Mouse (Mus musculus) urinary bladder, postnatal 4 days (tissue): Measurements from ENCODE around the gene Osgin1.
A peak's percentile ranks its signal among the peaks of the same experiment; 100 is the strongest.

Experiments used
- DNase-seq, 2 experiments: peaks; one replicate each; pipeline ENCODE4 v3.0.0; 2021 to 2022; ENCODE audit warnings: low spot score in 2 of 2

Gene Osgin1

GRCm38 (mm10) chr8:119423631-119424141 lies 10.2 kb upstream of the Osgin1 start:
- no peak for DNase-seq

- no peak for DNase-seq
Measured at GRCm38 (mm10) chr8:119424199-119424733, 9.7 kb upstream of the Osgin1 start.

- DNase-seq = no peak
Measured at GRCm38 (mm10) chr8:119424740-119425139, 9.2 kb upstream of the Osgin1 start.

GRCm38 (mm10) chr8:119425533-119425932 lies 8.4 kb upstream of the Osgin1 start:
- DNase-seq = peak in 1 of 2 experiments; percentile 53

- no peak for DNase-seq
Measured at GRCm38 (mm10) chr8:119426069-119426735, 7.7 kb upstream of the Osgin1 start.

- no peak for DNase-seq
Measured at GRCm38 (mm10) chr8:119427634-119428349, 6.1 kb upstream of the Osgin1 start.

- DNase-seq = no peak
Measured at GRCm38 (mm10) chr8:119428350-119428740, 5.6 kb upstream of the Osgin1 start.

- DNase-seq = no peak
Measured at GRCm38 (mm10) chr8:119428766-119429327, 5.1 kb upstream of the Osgin1 start.

- no peak for DNase-seq
Measured at GRCm38 (mm10) chr8:119429552-119429951, 4.4 kb upstream of the Osgin1 start.

DNA sequence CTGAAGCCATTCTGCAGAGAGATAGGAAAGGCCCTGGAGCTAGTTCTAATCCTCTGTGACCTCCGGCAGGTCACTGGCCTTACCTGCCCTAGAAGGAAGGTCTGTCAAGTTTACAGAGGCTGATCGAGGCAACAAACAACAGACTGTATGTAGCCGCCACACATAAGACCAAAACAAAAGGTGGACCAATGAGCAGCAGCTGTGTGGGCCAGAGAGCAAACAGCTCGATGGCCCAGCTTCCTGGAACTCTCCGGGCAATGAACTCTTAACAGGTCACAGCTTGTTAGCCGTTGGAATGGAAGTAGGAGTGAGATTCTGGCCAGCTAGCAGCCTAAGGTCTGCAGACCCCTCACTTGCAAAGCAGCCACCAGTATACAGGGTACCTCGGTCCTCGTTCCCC lies 3.7 kb upstream of the Osgin1 start:
- no peak for DNase-seq

DNA sequence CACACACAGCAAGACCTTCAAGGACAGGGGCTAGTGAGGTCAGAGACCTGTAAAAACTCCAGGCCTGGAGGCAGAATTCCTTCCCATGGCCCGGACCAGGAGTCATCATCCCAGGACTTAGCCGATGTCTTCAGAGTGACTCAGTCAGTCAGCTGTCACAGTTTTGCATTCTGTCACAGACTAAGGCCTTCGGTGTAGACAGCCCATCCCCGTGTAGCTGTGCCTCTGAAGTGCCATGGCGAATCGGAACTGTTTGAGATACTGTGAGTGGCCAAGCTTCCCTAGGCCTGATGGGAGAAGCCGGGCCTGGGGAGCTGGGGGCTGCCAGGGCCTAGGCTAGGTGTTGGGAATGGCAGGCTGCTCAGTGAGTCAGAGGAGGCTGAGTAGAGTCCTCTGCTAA lies 3.2 kb upstream of the Osgin1 start:
- DNase-seq = no peak

DNA sequence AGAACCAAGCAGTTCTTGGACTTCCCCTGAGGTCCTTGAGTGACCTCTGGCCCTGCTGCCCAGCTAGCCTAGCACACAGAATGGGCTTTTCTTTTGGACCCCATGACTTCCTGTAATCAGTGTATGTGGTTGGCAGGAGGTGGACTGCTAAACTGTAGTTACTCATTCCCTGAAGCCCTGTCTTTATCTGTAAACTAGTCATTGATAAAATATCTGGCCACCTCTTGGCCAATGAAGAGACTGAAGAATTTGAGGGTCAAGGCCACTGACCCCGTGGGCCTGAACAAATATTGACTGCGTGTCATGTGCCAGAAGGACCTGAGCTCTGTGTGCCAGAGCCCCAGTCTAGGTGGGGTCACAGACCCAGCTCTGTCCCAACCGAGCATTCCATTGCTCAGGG lies 1.6 kb upstream of the Osgin1 start:
- DNase-seq = no peak

DNA sequence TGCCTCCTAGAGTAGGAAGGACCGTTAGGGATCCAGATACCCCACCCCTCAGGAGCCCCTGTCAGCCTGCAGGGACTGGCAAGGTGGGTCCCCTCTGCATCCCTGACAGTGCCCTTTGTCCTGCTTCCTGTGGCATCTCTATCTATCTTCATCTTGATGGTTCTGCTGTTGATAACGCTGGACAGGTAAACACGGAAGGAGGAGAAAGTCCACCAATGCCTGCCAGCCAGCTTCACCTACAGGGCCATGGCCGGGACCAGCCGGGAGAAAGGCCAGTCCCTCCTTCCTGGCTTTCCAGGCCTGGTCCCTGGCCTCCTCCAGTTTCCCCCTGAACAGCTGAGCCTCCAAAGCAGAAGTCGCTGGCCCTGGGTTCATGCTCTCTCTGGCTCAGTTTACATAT lies 645 bp downstream of the Osgin1 start:
- no peak for DNase-seq

DNA sequence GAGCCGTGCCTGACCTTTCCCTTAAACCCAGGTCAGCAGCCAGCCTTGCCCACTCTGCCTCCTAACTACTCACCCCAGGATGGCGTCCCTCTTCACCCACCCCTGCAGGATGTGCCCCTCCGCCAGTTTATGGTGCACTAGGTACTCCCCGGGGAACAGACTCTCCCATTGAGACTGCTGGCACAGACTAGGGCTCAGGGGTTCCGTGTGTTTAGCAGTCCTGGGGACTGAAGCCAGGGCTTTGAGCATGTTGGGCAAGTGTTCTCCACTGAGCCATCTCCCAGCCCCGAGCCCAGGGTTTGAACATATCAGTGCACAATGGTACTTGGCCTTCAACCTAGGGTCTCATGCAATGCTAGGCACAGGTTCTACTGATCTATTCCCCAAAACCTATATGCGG lies 1.6 kb downstream of the Osgin1 start:
- no peak for DNase-seq

DNA sequence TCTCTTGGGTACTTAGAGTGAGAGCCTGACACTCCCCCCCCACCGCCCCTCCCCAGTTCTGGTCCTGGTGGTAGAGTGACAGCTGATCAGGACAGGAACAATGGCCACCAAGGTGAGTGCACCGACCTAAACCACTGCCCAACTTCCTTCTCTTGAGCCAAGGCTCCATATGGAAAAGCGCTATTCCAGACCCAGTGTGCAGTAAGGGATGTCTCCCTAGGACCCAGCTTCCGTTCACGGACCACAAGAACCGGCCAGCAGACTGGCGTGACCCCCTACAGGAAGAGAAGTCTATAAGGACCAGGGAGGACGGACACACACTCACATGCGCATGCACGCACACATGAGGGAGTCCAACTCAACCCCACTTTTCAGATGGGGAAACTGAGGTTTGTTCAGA lies 2.4 kb downstream of the Osgin1 start:
- no peak for DNase-seq

DNA sequence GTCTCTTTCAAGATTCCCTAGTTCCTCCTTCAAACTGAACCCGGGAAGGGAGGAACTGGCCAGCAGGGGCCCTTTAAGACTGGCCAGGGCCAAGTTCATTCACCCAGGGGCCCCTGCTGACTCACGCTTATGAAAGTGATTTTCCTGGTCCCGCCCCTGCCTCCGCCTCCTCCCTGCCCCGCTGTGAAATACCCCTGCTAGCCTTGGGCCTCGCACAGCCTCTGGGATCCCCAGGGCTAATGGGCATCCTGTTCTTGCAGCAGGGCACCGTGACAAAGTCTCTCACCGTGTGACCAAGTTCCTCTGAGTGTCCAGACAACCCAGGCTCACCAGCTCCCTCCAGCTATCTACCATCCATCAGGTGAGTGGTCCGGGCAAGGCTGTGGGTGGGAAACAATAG lies 3.0 kb downstream of the Osgin1 start:
- peak; percentile 77 to 78 for DNase-seq

- no peak for DNase-seq
Measured at GRCm38 (mm10) chr8:119437506-119437905, 3.6 kb downstream of the Osgin1 start.

DNA sequence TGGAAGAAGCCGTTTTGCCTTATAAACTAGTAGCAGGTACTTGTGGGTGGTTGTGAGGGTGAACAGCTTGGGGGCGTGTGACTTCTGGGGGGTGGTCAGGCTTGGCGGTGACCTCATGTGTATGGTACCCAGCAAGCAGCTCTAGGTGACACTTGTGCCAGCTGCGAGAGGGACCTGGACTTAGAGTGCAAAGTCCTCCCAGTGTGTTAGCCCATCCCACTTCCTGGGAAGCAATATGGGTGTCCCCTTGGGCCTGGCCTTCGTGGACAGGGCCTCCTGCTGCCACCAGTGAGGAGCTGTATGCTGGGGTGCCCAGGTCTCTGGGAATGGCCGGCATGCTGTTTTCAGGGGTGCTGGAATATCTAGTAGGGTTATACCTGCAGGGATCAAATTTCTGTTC lies 5.0 kb downstream of the Osgin1 start:
- DNase-seq = no peak

- no peak for DNase-seq
Measured at GRCm38 (mm10) chr8:119439424-119439823, 5.5 kb downstream of the Osgin1 start.

DNA sequence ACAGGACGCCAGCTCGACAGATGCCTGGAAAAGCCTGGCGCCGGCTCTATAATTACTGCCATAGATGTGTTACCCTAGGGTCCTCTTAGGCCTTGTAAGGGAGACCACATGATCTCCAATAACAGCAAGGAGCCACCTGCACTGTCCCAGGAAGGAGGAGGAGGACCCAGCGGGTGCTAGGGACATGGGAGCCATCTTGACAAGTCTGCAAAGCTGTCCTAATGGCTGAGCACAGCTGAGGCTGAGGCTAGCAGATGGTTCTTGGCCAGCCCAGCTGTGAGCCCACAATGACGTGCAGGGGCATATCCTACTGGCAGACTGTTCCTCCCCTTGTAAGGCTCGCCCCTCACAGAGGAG lies 5.9 kb downstream of the Osgin1 start:
- no peak for DNase-seq

GRCm38 (mm10) chr8:119440250-119440951 lies 6.5 kb downstream of the Osgin1 start:
- peak in 1 of 2 experiments; percentile 74 for DNase-seq

- no peak for DNase-seq
Measured at GRCm38 (mm10) chr8:119440952-119441270, 7.0 kb downstream of the Osgin1 start.
